Mouse (Mus musculus) megakaryocyte, embryonic 14.5 days (primary cell): ENCODE measurements around the gene Hpcal1. TPM values are rescaled to one million over a fixed set of nuclear protein-coding genes. Genes with fewer than 3 reads are reported as not detected.
A peak's percentile ranks its signal among the peaks of the same experiment; 100 is the strongest.

Experiments
- H3K27me3 ChIP-seq: replicated peaks from 2 replicates; pipeline ENCODE3; 2012; ENCODE audit warnings: inconsistent platforms
- H3K36me3 ChIP-seq: replicated peaks from 2 replicates; pipeline ENCODE3; 2012; ENCODE audit warnings: low read length, inconsistent platforms, mixed read lengths
- H3K4me1 ChIP-seq: 2 replicates; pipeline ENCODE4 v1.6.1; 2012; ENCODE audit warnings: inconsistent platforms
- H3K4me3 ChIP-seq: replicated peaks from 2 replicates; pipeline ENCODE3; 2012; ENCODE audit warnings: moderate library complexity, mild to moderate bottlenecking, inconsistent platforms
- H3K9me3 ChIP-seq: 2 replicates; pipeline ENCODE4 v1.6.1; 2012; ENCODE audit warnings: inconsistent platforms
- FLI1 ChIP-seq: IDR thresholded peaks from 2 replicates; pipeline ENCODE4 v1.6.1; 2012; ENCODE audit warnings: low read length, inconsistent platforms, mixed read lengths
- GATA1 ChIP-seq: IDR thresholded peaks from 3 replicates; pipeline ENCODE4 v1.6.1; 2012; ENCODE audit warnings: mixed read lengths, low read length, inconsistent platforms, borderline replicate concordance
- polyA plus RNA-seq: library from polyadenylated mRNA; stranded (reverse); fragments of >175 nt; gene quantifications from 2 replicates; pipeline ENCODE4 v1.2.3, GENCODE M21; 2012; ENCODE audit warnings: low replicate concordance; ENCODE audit not compliant: insufficient read depth

The Hpcal1 gene
- polyA plus RNA-seq, 1 experiment: 27.1 TPM

DNA sequence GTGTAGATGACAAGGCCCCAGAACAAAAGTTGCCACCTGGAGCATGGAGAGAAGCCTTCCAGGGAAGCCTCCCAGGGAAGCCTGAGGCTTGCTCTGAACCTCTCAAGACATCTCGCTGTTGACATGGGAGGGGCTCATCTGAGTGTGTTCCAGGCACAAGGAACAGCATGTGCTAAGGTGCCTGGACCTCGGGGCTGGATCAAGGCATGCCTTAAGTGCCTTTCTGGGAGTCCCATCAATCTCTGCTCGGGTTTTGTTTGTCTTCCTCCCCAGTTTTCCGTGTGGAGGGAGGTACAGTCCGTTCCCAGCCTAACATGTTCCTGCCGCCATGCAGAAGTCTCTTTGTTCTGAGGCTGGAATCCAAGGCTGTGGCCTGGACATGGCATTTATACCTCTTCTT, 33.3 kb downstream of the Hpcal1 start:
- Histone ChIP-seq H3K27me3 (no peaks in the 10 kb centered on the region), H3K36me3 (peaks cover 55% of the 10 kb centered on the region), H3K4me3 (no peak overlapping the region), H3K9me3 (no peaks in the 10 kb centered on the region), H3K4me1 (peaks cover 84% of the 10 kb centered on the region)
- no peak for TF ChIP-seq GATA1
- no peak for TF ChIP-seq FLI1

DNA sequence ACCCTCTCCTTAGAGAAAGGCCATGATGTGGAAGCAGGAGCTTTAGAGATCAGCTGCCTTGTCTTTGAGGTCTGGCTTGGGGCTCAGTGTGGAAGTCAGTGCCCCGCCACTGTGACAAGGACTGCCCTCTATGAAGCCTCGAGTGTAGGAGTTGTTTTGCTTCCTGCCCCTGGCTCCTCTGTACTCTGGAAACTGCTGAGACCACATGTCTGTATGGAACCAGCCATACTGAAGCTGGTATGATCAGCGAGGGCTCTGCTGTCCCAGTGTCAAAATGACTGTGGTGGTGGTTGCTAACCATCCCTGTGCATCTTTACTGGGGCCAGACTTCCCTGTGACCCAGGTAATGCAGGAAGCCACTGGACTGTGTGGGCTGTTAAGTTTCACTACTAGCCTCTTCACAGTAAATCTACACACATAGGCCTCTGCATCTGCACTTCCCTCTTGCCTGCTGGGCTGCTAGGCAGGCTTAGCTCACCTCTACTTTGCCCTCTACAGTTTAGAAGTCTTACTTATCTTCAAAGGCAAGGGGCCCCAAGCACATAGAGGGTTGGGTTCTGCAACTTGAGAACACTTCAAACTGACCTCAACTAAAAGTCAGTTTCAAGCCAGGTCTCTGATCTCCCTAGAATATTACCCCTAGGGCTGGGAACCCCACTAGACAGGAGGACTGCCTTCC, 33.9 kb downstream of the Hpcal1 start:
- peak overlapping the region; percentile 29 for H3K4me3 ChIP-seq
- H3K9me3 ChIP-seq: no peaks in the 10 kb centered on the region
- TF ChIP-seq FLI1 (no peak), GATA1 (no peak)
- H3K36me3 ChIP-seq: peaks cover 56% of the 10 kb centered on the region
- H3K4me1 ChIP-seq: peaks cover 85% of the 10 kb centered on the region
- H3K27me3 ChIP-seq: no peaks in the 10 kb centered on the region

DNA sequence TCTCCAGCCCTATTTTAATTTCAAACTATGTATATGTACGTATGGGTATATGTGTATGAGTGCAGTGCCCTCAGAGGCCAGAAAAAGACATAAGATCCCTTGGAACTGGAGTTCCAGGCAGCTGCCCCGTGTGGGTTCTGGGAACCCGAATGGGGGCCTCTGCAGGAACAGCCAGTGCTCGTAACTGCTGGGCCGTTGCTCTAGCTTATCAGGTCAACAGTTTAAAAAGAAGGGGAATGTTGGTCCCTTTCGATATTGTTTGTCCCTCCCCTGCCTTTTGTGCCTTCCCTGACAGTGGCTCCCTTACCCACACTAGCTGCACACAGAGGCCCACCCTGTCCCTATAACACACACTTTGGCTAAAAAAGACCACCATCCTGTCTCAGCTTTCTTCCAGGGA, 34.9 kb downstream of the Hpcal1 start:
- H3K4me3 ChIP-seq: no peak overlapping the region
- H3K4me1 ChIP-seq: peaks cover 80% of the 10 kb centered on the region
- TF ChIP-seq FLI1 (no peak), GATA1 (no peak)
- peaks cover 62% of the 10 kb centered on the region for H3K36me3 ChIP-seq
- peaks cover 5% of the 10 kb centered on the region for H3K9me3 ChIP-seq
- no peaks in the 10 kb centered on the region for H3K27me3 ChIP-seq

DNA sequence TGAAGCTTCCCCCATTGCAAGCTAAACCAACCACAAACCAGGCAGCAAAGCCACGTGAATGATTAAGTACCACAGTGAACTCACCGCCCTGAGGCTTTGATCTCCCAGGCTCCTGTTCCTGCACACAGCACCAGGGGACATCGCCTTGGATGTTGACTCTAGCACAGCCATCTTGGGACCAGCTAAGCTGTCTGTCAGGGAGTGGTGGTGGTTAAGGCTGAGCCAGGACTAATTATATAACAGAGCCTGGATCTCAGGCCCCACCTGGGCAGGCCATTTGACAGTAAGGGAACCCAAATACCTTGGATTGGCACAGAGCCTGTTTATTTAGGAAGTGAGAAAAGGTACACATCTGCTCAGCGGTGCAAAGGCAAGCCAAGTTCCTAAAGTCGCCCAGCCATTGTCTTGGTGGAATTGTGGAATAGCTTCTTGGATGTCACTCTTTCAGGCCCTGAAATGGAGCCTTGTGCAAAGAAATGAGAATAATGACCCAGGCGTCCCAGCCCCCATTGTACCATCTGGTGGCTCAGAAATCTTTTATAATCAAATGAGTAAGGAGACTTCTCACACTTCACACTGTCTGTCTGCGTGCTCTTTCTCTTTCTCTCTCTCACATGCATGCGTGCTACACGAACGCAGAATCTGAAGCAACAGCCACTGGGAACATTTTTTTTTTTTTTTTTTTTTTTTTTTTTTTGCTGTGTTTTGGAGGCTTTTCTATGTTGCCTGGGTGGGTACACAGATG, 36.1 kb downstream of the Hpcal1 start:
- Histone ChIP-seq H3K4me3 (no peak overlapping the region), H3K36me3 (peaks cover 67% of the 10 kb centered on the region), H3K27me3 (no peaks in the 10 kb centered on the region), H3K9me3 (peaks cover 15% of the 10 kb centered on the region), H3K4me1 (peaks cover 73% of the 10 kb centered on the region)
- TF ChIP-seq GATA1 (no peak), FLI1 (no peak)

DNA sequence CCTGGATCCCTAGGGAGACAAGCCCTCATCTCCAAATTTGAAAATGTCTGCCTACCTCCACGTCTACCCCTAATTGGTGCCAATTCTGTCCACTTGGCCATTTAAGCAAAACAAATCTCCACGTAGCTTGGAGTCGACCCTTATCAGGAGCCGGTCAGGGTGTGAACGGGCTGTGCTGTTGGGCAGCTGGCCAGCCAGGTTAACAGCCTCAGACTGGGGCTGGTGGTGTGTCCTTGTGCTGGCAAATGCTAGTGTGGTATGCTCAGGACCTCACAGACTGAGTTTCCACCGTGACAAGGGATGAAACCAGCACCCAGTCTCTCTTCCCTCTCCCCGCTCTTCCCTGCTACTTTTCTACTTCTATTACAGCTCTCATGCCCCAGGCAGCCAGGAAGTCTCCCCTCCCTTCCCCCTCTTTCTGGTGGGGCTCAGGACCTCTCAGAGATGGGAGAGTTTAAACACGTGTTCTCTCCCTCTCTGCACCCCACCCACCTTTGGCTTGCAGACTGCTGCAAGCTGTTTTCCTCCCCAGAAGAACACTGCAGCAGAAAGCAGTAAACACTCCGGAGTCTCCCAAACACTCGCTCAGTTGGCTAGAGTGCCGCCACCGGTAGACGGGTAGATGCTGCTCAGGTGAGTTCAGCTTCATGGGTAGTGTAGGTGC, 37.2 kb downstream of the Hpcal1 start:
- Histone ChIP-seq H3K4me3 (peak overlapping the region; percentile 10), H3K4me1 (peaks cover 74% of the 10 kb centered on the region), H3K9me3 (peaks cover 15% of the 10 kb centered on the region), H3K27me3 (no peaks in the 10 kb centered on the region), H3K36me3 (peaks cover 71% of the 10 kb centered on the region)
- TF ChIP-seq GATA1: no peak
- TF ChIP-seq FLI1: no peak

DNA sequence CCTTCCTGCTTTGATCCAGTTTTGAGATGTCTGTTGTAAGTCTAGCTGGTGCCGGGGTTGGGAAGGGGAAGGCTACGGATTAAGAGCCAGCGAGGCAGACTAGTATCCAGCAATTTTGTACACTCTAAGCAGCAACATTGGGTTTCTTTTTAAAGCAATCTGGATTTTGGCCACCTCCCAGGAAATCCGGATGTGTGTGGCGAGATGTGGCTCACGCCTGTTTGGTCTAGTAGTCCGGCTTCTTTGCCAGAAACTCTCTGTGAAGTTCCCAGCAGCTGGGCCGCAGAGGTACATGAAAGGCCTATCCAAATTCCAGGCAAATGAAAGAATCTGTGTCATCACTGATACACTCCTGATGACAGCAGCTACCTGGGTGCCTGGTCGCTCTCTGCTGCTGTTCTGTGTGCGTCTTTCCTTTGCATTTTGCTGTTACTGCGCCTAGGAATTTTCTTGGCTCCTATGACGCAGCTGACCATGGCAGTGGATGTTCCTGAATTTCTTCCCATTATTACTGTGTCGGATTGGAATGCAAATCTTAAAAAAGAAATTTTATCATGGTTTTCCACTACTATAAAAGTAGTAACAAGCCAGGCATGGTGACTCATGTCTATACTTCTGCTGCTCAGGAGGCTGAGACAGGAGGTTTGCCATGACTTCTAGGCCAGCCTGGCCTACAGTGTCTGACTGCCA, 38.7 kb downstream of the Hpcal1 start:
- peaks cover 66% of the 10 kb centered on the region for H3K36me3 ChIP-seq
- H3K9me3 ChIP-seq: peaks cover 15% of the 10 kb centered on the region
- H3K4me1 ChIP-seq: peaks cover 70% of the 10 kb centered on the region
- TF ChIP-seq FLI1 (no peak), GATA1 (no peak)
- H3K27me3 ChIP-seq: no peaks in the 10 kb centered on the region
- no peak overlapping the region for H3K4me3 ChIP-seq

DNA sequence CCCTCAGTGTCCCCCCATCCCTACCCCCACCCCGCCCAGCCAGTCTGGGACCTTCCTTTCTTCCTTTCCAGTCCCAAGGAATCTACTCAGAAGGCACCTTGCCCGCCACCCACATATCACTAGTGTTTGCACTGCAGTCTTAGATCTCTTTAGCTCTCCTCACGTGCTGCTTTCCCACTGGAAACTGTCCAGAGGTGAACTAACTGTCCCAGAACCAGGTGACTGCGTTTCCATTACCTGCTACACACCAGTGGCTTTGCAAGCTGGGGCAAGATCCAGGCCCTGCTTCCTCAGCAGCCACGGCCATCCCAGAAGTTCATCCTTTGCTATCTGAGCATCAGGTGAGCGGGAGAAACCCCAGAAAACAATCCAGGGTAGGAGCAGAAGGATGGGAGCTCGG, 41.4 kb downstream of the Hpcal1 start:
- peaks cover 52% of the 10 kb centered on the region for H3K36me3 ChIP-seq
- no peaks in the 10 kb centered on the region for H3K27me3 ChIP-seq
- no peak for TF ChIP-seq FLI1
- no peak for TF ChIP-seq GATA1
- no peak overlapping the region for H3K4me3 ChIP-seq
- peaks cover 66% of the 10 kb centered on the region for H3K4me1 ChIP-seq
- peaks cover 15% of the 10 kb centered on the region for H3K9me3 ChIP-seq

DNA sequence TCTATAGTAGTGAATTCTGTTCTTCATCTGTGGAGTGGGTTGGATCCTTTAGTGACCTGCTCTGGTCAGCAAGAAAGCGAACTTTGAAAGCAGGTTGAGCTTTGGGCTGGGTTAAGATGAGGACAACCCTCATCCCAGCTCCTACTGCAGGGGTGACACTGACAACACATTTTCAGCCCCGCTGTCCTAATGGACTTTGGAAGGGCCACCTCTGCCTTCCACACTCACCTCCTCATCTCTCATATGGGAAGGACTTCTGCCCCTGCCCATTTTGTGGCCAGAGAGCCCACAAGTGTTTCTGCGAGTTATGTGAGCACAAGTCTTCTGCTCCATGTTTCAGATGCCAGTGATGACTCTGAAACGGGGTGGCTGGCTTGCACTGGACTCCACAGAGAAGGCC, 41.9 kb downstream of the Hpcal1 start:
- TF ChIP-seq FLI1 (no peak), GATA1 (no peak)
- peaks cover 48% of the 10 kb centered on the region for H3K36me3 ChIP-seq
- H3K4me1 ChIP-seq: peaks cover 67% of the 10 kb centered on the region
- H3K9me3 ChIP-seq: peaks cover 15% of the 10 kb centered on the region
- no peaks in the 10 kb centered on the region for H3K27me3 ChIP-seq
- no peak overlapping the region for H3K4me3 ChIP-seq

DNA sequence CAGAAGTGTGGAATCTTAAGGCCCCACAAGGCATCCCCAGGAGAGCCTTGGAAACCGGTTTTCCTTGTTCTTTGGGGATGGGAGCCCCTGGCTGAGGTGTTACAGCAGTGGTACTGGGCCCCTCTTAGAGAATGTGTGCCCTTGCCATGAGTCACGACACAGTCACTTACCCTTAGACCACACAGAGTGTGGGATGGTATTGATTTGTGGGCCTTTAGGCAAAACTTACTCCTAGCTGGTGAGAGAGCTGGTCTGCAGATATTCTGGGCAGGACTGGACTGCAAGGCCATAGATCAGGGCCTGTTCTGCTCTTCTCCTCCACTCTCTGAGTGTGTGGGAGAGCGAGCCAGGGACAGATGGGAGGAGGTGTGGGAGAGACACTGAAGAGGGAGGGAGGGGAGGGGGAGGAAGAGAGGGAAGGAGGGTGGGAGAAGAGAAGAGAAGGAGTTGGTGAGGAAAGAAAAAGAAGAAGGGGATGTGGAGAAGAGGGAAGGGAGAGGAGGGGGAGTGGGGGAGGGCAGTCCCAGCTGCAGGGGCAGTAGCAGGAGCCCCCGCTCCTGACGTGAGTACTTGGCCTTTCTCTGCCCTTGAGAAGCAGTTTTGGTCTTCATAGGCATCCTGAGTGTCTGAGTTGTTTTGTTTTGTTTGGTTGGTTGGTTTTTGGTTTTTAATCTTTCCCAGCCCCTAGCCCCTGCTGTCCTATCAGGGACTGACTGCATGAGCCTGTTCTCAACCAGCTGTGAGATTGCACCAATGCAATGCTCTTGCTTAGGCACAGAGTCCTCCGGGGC, 42.7 kb downstream of the Hpcal1 start:
- H3K4me3 ChIP-seq: no peak overlapping the region
- H3K36me3 ChIP-seq: peaks cover 42% of the 10 kb centered on the region
- H3K9me3 ChIP-seq: peaks cover 15% of the 10 kb centered on the region
- H3K27me3 ChIP-seq: no peaks in the 10 kb centered on the region
- H3K4me1 ChIP-seq: peaks cover 68% of the 10 kb centered on the region
- TF ChIP-seq FLI1 (no peak), GATA1 (no peak)
